Mouse (Mus musculus) embryo, embryonic 11 days (tissue): ENCODE measurements around the gene Lpar6.

Experiments used
- DNase-seq: peaks from one replicate; pipeline ENCODE4 v3.0.0-alpha.2; 2015

Lpar6 gene

DNA sequence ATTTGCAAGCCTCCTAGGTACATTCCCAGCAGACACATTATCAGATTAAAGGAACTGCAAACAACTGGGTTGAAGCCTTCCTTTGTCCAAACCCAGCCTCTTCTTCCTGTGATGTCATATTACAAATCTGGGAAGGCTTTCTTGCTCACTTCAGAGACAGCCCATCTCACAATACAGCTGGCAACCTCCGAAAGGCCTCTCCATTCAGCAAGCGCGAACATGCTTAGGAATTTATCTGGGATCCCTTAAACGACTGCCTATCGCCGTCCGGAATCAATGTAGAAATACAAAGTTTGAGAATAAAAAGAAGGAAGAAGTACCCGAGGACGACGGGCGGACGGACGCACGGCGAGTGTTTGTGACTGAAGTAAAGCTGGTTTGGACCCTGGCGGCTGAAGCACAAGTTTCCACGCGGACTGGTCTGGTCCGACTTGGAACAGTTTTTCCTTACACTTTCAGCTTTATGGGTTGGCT, at the start of gene Lpar6:
TSS of gene Lpar6 (plus strand) at position 48 of the 474 bp plus-strand sequence.
- DNase-seq, result peak; percentile 84

DNA sequence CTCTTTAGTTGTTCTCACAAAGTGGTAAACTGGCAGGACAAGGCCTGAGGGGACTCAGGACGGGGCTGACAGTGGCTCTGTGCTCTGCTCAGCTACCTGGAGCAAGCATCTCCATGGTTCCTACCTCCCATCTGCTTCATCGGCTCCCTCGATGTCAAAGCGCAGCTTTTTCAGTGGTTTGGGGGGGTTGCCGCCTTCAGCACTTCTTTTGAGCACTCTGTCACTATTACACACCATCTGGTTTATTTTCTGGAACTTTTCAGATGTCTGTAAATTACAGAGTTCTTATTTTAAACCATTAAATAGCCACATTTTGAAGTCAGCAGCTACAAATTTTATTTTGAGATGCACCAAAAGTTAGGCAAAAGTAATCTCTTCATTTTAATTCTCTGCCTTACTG, 38.6 kb upstream of the Lpar6 start:
- no peak for DNase-seq

DNA sequence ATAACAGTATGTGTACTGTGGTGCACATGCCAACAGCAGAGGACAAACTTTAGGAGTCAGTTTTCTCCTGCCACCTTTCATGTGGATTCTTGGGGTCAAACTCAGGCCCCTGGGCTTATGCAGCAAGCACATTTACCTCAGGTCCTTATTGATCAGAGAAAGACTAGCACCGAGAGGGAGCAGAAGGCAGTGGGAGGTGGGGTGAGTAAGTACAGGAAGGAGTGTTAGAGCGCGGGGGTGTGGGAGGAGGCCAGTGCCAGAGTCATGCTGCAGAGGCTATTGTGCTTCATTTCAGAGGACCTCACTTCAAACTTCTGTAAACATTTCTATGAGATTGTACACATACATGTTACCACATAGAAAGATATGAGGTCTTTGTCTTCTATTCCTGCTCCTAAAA, 36.2 kb upstream of the Lpar6 start:
- no peak for DNase-seq

DNA sequence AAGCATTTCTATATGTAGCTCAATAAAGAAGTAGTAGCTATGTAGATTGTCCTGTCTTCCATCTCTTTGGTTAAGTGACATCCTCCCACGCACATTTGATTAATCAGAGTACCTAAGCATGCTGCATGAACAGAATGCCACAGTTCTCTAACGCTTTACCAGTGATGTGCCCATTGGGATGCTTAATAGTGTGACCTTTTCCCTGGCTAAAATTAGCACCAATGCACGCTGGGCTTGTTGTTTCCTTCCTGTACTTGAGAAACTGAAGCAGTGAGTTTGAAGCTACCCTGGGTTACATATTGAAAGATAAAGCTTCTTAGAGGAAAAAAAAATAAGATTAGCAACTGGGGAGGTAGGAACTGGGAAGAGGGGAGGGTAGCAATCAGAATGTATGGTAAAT, 33.7 kb upstream of the Lpar6 start:
- DNase-seq, result no peak

DNA sequence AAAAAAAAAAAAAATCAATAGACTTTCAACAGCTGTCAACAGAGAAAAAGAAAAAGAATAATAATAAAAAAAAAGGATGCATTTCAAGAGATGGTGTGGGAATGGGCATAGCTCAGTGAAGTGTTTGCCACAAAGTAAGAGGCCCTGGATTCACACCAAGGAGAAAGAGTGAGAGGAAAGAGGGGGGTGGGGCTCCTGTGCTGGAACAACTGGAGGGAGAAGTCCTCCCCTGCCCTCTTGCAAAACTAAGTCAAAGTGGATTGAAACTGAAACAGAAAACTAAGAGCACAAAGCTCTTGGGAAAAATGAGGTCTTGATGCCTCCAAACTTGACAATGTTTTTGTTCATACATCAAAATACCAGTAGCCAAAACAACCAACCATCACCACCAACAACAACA, 28.4 kb upstream of the Lpar6 start:
- no peak for DNase-seq

DNA sequence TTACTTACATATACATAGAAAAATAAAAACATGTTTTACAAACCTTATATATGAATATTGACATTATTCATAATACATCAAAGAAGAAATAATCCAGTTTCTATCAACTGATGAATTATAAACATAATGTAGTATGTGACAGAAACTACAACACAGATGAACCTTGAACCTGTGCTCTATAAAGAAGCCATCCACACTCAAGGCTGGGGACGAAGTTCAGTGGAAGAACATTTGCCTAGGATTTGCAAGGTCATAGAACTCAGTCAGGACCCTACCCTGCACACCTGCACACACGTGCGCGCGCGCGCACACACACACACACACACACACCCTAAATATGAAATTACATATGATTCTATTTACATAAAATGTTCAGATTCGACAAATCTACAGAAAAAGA, 27.5 kb upstream of the Lpar6 start:
- no peak for DNase-seq

DNA sequence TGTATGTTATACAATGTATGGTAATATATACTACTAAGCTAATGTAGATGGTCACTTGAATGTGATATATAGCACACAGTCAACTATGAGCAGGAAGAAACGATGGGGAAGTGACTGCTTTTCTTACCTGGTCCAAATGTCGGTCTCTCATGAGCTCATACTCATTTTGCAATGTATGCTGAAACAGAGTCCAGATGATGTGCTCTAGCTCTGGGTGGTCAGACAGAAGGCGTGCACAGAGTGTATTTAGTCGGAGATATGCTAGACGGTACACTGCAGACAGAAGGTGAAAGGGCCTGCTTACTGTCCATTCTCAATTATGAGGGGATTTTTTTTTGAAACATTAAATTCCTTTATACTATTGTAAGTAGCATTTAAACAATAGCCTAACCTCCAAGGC, 26.2 kb upstream of the Lpar6 start:
- no peak for DNase-seq

DNA sequence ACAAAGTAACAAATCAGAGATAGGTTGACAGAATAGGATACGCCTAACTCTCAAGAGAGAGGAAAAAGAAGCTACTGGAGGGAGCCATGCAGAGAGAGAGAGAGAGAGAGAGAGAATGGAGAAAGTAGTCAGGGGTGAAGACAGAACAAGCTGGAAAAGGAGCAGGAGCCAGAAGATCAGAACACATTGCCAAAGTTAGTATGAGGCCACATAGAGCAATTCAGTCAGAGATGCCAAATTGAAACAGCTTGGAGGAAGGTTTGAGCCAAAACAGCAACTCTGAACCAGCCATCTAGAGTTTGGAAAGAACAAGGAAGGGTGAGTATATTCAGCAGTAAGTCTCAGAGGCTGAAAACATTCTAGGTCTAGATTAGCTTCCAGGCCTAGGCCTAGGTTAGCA, 20.6 kb upstream of the Lpar6 start:
- no peak for DNase-seq

DNA sequence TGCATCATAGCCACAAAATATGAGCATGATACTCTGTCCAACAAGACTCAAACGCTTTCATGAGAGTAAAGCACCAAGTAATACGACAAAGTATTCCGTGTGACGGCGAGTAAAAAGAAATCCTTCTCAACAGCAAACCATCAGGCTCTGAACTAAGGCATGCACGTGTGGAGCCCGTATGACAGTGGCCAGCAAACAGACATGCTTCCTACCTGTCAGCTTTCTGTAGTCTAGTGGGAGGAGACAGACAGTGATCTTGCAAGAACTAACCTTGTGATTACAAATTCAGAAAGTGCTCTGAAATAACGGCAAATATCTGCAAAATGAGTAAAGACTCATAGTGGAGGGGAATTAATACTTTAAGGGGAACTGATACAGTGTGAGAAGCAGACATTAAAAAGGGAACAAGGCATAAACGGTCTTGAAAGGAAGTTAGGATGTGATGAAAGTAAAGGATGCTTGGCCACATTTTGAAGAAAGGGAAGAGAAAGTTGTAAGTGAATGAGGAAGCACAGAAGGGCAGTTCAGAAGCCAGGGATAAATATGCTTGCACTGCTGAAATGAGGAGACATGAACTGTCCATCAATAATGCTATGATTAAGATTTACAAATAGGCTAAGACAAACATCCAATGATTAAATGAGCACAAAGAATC, 15.3 kb upstream of the Lpar6 start:
- no peak for DNase-seq

DNA sequence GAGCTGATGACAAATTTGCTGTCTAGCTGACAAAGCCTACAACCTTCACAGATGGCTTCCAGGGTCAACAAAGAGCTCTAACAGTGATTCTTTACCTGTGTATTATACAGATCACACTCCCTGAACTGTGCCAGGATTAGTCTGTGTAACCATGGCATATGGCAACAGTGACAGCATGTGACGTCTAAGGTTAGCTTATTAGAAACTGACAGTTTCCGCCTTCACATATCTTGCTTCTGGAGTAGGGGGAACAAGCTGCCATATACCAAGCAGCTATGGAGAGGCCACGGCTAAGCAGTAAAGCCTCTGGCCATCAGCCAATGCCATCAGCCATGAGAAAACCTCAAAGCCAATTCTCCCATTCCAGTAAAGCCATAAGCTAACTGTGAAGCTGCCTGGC, 11.3 kb upstream of the Lpar6 start:
- no peak for DNase-seq

DNA sequence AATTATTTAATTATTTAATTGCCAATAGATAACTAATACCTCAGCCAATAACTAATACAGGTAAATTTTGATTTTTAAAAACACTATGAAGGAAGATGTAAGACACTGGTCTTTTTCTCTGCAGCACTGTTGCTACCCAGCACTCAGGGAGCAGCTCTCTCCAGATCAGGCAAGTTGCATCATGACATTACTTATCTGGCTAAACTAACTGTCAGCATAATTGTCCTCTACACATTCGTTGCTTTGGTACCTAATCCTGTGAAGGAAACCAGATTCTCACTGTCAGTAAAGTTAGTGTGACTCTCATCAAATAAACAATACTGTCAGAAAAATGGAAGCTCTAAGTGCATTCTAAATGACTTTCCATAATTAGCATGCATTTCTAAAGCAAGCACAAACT, 10.8 kb upstream of the Lpar6 start:
- no peak for DNase-seq

DNA sequence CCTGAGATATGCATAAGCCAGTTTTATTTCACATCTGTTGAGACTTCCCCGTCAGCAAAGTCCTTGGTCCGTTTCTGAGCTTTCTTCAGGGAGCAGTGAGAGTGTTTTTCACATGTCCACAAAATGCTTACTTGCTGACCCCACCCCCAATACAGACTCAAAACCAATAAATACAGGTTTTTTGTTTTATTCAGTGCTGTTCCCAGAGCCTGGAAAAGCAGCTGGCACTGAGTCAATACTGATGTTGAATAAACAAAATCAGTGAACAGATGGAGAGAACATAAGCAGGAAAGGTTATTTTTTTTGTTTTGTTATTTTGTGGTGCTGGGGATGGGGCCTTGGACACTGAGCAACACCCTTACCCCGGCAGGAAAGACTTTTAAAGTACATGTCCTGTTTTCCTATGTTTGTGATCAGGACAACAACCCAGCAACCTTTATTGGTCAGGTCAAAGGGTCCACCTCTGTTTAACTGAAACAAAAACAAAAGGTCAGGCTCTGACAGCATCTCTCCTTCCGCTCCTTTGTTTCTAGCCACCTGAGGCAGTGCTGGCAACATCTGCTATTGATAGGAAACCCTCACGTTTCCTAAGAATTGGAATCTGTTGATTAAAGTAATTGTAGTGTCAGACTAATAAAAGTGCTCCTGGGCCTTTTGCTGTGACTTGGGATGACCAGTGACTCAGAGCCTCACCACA, 6.3 kb upstream of the Lpar6 start:
- peak; percentile 42 for DNase-seq

DNA sequence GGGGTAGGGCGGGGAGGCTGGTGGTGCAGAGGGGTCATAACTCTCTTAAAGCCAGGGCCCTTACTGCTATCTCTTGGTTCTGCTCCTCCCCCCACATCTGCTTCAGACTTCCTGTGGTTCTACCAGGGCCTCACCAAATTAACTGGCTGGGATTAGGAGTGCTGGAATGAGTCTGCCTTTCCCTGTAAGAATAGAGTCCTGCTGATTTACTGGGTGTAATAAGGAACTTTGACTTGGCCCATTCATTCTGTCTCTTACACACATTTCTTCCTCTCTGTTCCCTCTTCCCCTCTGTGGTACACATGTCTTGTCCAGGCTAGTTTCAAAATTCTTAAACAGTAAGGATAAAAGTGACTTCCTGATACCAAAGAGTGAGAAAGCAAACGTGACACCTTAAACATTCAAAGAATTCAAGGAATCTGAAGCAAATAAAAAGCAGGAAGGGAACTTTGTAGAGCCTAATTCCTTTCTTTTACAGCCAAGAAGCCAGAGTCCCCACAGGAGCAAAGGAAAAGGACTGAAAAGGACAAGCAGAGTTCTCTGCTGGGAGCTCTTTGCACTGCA, 3.1 kb upstream of the Lpar6 start:
- peak; percentile 68 for DNase-seq

DNA sequence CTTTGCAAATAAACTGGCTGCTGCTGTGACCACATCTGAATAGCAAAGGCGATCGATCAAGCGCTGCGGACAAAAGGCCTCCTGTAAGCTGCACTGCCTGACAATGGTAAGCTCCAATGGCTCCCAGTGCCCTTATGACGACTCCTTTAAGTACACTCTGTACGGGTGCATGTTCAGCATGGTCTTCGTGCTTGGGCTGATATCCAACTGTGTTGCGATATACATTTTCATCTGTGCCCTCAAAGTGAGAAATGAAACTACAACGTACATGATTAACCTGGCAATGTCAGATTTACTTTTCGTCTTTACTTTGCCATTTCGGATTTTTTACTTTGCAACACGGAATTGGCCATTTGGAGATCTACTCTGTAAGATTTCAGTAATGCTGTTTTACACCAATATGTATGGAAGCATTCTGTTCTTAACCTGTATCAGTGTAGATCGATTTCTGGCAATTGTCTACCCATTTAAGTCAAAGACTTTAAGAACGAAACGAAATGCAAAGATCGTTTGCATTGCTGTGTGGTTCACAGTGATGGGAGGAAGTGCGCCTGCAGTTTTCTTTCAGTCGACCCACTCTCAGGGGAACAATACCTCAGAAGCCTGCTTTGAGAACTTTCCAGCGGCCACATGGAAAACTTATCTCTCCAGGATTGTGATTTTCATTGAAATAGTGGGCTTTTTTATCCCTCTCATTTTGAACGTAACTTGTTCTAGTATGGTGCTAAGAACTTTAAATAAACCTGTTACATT, 979 bp downstream of the Lpar6 start:
- DNase-seq, result peak; percentile 86

DNA sequence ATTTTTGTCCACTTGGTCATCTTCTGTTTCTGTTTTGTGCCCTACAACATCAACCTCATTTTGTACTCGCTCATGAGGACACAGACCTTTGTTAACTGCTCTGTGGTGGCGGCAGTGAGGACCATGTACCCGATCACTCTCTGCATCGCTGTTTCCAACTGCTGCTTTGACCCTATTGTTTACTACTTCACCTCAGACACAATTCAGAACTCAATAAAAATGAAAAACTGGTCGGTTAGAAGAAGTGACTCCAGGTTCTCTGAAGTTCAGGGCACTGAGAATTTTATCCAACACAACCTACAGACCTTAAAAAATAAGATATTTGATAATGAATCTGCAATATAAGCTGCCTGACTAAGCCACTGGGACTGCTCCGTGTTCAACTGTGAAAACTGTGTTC, 1.6 kb downstream of the Lpar6 start:
- peak; percentile 72 for DNase-seq

DNA sequence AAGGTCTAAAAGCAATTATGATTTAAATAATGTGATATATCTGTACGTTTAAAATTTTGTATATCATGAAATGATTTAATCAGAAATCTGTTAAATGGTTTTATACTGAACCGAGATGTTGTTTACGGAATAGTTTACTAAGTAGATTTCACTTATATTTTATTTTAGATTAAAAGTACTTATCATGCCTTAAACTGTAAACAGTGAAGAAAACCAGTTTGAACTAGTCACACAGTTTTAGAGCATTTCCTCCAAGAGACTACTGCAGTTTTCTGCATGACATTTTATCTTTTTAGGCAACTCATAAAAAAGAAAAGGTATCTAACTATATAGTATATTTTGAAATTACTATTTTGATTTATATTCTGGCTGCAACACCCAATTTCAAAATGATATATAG, 2.2 kb downstream of the Lpar6 start:
- no peak for DNase-seq

DNA sequence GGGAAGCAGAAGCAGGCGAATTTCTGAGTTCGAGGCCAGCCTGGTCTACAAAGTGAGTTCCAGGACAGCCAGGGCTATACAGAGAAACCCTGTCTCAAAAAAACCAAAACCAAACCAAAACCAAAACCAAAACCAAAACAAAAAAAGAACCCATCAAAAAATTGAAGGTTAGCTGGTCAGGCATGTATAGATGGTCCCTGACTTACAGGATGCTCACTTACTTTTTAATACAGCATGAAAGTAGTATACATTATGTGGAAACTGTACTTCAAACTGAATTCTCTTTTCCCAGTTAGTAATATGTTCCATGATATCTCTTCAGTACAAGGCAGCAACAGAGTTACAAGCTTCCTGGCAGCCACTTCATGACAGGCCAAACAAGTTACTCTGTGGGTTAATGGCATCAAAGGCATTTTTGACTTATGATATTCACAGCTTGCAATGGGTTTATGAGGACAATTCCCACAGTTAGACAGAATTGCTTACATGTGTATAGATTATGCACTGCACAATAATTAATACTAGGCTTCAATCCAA, 6.4 kb downstream of the Lpar6 start:
- no peak for DNase-seq

DNA sequence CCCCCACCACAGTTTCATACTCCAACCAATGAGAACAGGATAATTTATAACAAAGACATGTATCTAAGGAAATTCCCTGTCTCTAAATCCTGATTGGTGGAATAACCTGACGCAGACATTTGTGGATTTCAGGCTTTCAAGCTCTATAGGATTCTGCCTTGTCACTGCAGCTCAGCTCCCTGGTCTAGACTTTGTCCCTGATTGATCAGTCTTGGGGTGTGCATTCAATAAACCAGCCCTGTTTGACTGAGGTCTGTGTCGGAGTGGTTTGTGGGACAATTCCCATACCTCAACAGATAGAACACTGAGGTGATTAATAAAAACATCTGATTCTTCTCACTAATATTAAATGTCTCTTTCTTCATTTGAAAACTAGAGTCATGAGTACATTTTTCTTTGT, 12.4 kb downstream of the Lpar6 start:
- no peak for DNase-seq

DNA sequence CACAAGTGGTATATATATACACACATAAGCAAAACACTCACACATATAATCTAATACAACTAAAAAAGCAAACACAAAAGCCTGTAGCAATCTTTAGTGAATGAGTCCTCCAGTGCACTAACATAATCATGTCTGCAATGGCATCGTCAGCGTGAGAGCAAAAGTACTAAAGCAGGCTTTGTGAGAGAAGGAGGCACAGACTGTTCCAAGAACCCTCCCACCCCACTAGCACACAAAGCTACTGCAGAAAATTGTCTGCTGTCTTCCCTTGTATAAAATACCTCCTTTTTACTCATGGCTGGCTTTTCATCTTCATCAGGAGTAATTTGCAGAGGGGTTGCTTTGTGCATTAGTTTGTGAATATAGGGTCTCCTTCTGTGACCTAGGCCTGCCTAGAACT, 14.6 kb downstream of the Lpar6 start:
- no peak for DNase-seq

DNA sequence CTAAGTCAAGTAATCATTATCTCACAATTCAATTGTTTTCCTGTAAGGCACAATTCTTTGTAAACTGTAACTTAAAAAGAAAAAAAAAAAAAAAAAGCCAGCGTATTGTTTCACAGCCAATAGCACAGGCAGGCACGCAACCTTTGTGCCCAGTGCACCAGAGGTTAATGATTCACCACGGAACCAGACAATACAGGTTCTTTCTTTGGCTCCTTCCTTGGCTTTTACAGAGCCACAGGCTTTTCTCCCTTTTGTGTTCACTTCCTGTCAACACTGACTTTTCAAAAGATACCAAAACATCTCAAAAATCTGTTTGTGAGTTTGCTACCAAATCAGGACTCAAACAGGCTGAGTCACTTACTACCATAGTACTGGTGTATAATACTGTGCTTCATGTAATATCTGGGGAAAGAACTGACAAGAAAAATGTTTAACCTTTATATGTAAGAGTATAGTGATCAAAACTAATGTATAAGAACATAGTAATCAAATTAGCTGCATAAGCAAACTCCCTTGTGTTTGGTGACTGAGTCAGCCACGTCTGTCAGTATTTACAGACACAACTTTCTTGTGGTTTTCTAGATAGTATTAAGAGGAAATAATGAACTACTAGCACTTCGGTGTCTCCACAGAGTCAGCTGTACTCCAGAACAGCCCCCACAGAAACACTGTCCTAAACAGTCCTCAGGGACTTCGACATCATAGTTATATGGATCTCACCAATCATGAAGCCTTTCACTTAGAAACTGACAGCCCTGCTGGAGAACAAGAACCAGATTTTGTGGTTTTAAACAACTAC, 16.0 kb downstream of the Lpar6 start:
- peak; percentile 45 for DNase-seq

DNA sequence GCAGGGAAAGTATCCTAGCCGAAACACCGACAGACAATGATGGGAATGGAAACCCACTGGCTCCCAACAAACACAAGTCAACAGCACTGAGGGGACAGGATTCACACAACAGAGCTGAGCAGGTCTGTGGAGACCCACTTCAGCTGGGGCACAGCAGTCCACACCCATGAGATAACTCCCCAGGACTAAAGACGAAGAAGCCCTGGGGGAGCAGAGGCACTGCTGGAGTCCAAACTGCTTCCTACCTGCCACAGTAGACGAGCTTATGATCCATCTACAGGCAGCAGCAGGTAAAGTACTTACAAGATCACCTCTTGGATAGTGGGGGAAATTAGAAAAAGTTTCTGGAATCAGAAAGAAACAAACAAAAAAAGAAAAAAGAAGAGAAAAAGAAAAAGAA, 16.7 kb downstream of the Lpar6 start:
- no peak for DNase-seq

DNA sequence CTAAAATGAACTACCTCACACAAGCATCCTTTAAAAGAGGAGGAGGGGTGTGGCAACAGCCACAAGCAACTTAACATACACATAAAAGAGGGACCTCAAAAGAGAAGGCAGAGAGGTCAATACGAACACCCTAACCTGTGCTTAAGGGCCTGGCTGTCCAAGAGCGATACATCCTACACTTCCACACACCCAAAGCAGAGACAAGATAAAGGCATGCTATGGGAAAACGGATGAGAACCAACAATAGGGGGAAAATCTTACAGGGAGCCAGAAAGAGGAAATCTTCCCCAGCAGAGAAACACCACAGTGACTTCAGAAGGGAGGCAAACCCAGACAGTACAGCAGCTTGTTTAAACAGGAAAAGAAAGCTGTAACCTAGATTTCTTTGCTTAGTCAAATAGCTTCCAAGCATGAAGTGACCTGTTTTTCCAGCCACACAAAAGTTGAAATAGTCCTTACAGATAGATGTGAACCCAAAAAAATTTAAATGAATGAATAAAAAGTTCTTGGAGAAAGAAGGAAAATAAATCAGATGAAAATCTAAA, 17.8 kb downstream of the Lpar6 start:
- no peak for DNase-seq
